Mouse (Mus musculus): ENCODE measurements around the gene Glod4. TPM values are rescaled to one million over a fixed set of nuclear protein-coding genes. Genes with fewer than 3 reads are reported as not detected.

Glod4 gene
- polyA plus RNA-seq (2015; fragmentation: Nextera tagmentation; extraction: Ambion mirVana) = 123 and 138 TPM in 2 replicates

- ATAC-seq = peak; percentile 95
Observed at GRCm38 (mm10) chr11:76242901-76243810, at the start of gene Glod4, which contains the start of gene Mrm3. Gene Glod4 (minus strand): TSS chr11:76243725. Gene Mrm3 (plus strand): TSS chr11:76243715.

DNA sequence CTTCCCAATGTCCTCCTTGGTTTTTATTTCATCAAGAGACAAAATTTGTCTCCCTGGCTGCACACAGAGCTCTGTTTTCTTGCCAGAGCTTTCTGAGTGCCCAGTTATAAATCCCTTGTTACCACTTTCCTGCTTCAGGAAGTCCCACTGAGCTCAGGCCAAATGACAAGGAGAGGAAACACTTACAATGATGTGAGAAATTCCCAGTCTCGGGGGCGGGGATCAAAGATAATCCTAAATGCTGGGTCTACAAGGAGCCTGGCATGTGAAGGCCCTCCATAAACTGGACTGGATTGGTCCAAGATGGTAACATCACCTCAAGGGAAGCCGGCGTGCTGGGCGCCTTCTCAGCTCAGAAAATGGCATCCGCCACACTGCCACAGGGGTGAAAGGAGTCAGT lies 49.3 kb upstream of the Glod4 start:
- Histone ChIP-seq H3K9ac (no peak overlapping the region), H3K27me3 (replicated peaks) (no peaks in the 10 kb centered on the region), H3K4me2 (replicated peaks) (peak overlapping the region; percentile 22; the same call in 1 of the 2 replicates), H3K4me1 (replicated peaks) (peaks cover 40% of the 10 kb centered on the region), H3K36me3 (no peaks in the 10 kb centered on the region), H3K27ac (peak overlapping the region; percentile 37), H3K9me3 (no peaks in the 10 kb centered on the region), H3K4me3 (replicated peaks) (no peak overlapping the region)
- WGBS = 70% methylated on average over 6 of the region's 6 CpGs
- no peak for ATAC-seq

More at GRCm38 (mm10) chr11:76242901-76243810, at the start of gene Glod4, which contains the start of gene Mrm3:
- peak within 1 kb of the TSS; percentile 90 for H3K4me3 ChIP-seq (replicated peaks)
- WGBS = under 1% methylated on average over 61 of the region's 61 CpGs
- H3K27ac ChIP-seq = peak within 1 kb of the TSS; percentile 62; the same call in 1 of the 2 replicates
- no peaks in the 10 kb centered on the region for H3K36me3 ChIP-seq
- peak within 1 kb of the TSS; percentile 81 for H3K9ac ChIP-seq
- H3K4me1 ChIP-seq (replicated peaks) = peaks cover 15% of the 10 kb centered on the region
- H3K27me3 ChIP-seq (replicated peaks) = no peaks in the 10 kb centered on the region
- H3K9me3 ChIP-seq = no peaks in the 10 kb centered on the region
- peak within 1 kb of the TSS; percentile 77 for H3K4me2 ChIP-seq (replicated peaks)

DNA sequence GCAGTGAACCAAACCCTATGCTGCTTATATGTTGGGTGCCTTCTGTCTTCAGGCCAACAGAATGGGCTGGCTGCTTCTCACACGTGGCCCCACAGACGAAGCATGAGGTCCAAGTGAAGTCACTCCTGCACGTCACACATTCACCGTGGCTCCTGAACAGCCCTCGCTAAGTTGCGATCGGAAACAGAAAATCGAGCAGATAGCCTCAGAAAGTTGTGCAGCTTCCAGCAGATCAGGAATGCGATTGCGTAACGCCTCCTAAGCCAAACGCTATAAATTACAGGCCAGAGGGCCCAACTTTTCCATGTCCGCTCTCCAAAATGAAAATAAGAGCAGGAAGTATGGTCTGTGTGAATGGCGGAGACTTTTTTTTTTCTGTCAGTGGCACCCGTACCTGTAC lies 48.9 kb upstream of the Glod4 start:
- Histone ChIP-seq H3K27me3 (replicated peaks) (no peaks in the 10 kb centered on the region), H3K9me3 (no peaks in the 10 kb centered on the region), H3K27ac (peak overlapping the region; percentile 37), H3K4me3 (replicated peaks) (no peak overlapping the region), H3K4me1 (replicated peaks) (peaks cover 40% of the 10 kb centered on the region), H3K9ac (no peak overlapping the region), H3K4me2 (replicated peaks) (peak overlapping the region; percentile 22), H3K36me3 (no peaks in the 10 kb centered on the region)
- ATAC-seq = peak; percentile 30; the same call in 1 of the 2 replicates
- WGBS = 34% methylated on average over 15 of the region's 15 CpGs

DNA sequence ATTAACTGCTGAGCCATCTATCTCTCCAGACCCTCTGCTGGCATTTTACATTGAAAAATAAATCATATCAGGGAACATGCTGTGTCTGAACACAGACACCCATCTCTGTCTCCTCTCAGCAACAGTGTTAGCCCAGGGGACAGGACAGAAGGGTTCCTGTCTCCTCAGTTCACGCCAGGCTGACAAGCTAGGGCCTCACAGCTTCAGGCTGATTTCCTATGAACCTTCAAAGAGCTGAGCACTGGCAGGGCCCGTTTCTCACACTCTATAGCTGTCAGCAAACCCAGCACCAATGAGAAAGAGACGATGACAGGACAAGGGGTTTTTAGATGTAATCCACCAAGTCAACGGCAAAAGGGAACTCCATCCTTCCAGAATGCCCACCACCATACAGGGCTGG lies 48.4 kb upstream of the Glod4 start:
- Histone ChIP-seq H3K27ac (peak overlapping the region; percentile 37), H3K9me3 (no peaks in the 10 kb centered on the region), H3K9ac (no peak overlapping the region), H3K4me2 (replicated peaks) (peak overlapping the region; percentile 22), H3K27me3 (replicated peaks) (no peaks in the 10 kb centered on the region), H3K4me1 (replicated peaks) (peaks cover 42% of the 10 kb centered on the region), H3K36me3 (no peaks in the 10 kb centered on the region), H3K4me3 (replicated peaks) (no peak overlapping the region)
- 0 out of 2 replicates have a peak, but pooled peaks have one; percentile 6 for ATAC-seq
- WGBS = 72% methylated on average over 4 of the region's 4 CpGs

DNA sequence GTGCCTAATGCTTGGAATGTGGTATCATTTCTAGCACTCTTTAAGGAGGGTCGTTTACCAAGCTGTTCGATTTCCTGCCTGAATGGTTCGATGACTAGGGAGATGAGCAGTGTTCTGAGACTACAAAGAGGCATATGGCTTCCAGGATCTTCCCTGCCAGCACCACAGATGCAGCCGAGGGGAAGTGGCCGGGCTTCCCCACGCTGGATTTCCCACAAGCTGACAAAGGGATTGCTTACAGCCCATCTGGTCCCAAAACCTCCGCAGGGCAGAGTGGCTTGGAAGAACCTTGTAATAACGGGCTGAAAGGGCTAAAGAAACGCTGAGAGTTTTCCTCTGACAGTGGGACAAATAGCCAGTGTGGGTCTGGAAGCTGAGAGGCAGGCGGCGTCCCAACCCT lies 46.8 kb upstream of the Glod4 start:
- Histone ChIP-seq H3K4me2 (replicated peaks) (no peak overlapping the region), H3K27ac (peak overlapping the region; percentile 70), H3K4me1 (replicated peaks) (peaks cover 50% of the 10 kb centered on the region), H3K27me3 (replicated peaks) (no peaks in the 10 kb centered on the region), H3K9ac (no peak overlapping the region), H3K4me3 (replicated peaks) (no peak overlapping the region), H3K9me3 (no peaks in the 10 kb centered on the region), H3K36me3 (no peaks in the 10 kb centered on the region)
- 43% methylated on average over 11 of the region's 11 CpGs for WGBS
- ATAC-seq = no peak

- no peaks in the 10 kb centered on the region for H3K9me3 ChIP-seq
- no peaks in the 10 kb centered on the region for H3K36me3 ChIP-seq
- H3K9ac ChIP-seq = no peak overlapping the region
- no peak for ATAC-seq
- WGBS = 81% methylated on average over 6 of the region's 6 CpGs
- peaks cover 43% of the 10 kb centered on the region for H3K4me1 ChIP-seq (replicated peaks)
- H3K4me2 ChIP-seq (replicated peaks) = no peak overlapping the region
- no peaks in the 10 kb centered on the region for H3K27me3 ChIP-seq (replicated peaks)
- H3K27ac ChIP-seq = no peak overlapping the region
- no peak overlapping the region for H3K4me3 ChIP-seq (replicated peaks)
Observed at GRCm38 (mm10) chr11:76288645-76289044, 45.1 kb upstream of the Glod4 start.

GRCm38 (mm10) chr11:76287301-76287700 lies 43.8 kb upstream of the Glod4 start:
- no peaks in the 10 kb centered on the region for H3K36me3 ChIP-seq
- H3K27ac ChIP-seq = no peak overlapping the region
- ATAC-seq = no peak
- no peaks in the 10 kb centered on the region for H3K27me3 ChIP-seq (replicated peaks)
- H3K9me3 ChIP-seq = no peaks in the 10 kb centered on the region
- no peak overlapping the region for H3K4me3 ChIP-seq (replicated peaks)
- H3K4me1 ChIP-seq (replicated peaks) = peaks cover 35% of the 10 kb centered on the region
- no peak overlapping the region for H3K9ac ChIP-seq
- WGBS = 56% methylated on average over 10 of the region's 10 CpGs
- H3K4me2 ChIP-seq (replicated peaks) = no peak overlapping the region

- WGBS = 59% methylated on average over 10 of the region's 10 CpGs
- H3K27me3 ChIP-seq (replicated peaks) = no peaks in the 10 kb centered on the region
- no peak overlapping the region for H3K4me2 ChIP-seq (replicated peaks)
- no peaks in the 10 kb centered on the region for H3K36me3 ChIP-seq
- peaks cover 33% of the 10 kb centered on the region for H3K4me1 ChIP-seq (replicated peaks)
- no peak for ATAC-seq
- H3K27ac ChIP-seq = no peak overlapping the region
- H3K9ac ChIP-seq = no peak overlapping the region
- no peaks in the 10 kb centered on the region for H3K9me3 ChIP-seq
- H3K4me3 ChIP-seq (replicated peaks) = no peak overlapping the region
Observed at GRCm38 (mm10) chr11:76286534-76287126, 43.1 kb upstream of the Glod4 start.

- peak; percentile 54; the same call in 1 of the 2 replicates for ATAC-seq
- H3K4me1 ChIP-seq (replicated peaks) = peaks cover 31% of the 10 kb centered on the region
Observed at GRCm38 (mm10) chr11:76285431-76286075, 42.0 kb upstream of the Glod4 start.

GRCm38 (mm10) chr11:76283841-76284240 lies 40.3 kb upstream of the Glod4 start:
- H3K9me3 ChIP-seq = no peaks in the 10 kb centered on the region
- 91% methylated on average over 6 of the region's 6 CpGs for WGBS
- no peak for ATAC-seq

More at GRCm38 (mm10) chr11:76285431-76286075, 42.0 kb upstream of the Glod4 start:
- Histone ChIP-seq H3K9me3 (no peaks in the 10 kb centered on the region), H3K4me3 (replicated peaks) (no peak overlapping the region), H3K27ac (no peak overlapping the region), H3K36me3 (no peaks in the 10 kb centered on the region), H3K4me2 (replicated peaks) (no peak overlapping the region), H3K27me3 (replicated peaks) (no peaks in the 10 kb centered on the region), H3K9ac (no peak overlapping the region)
- 47% methylated on average over 7 of the region's 7 CpGs for WGBS

GRCm38 (mm10) chr11:76279971-76280370 lies 36.4 kb upstream of the Glod4 start:
- WGBS = 36% methylated on average over 2 of the region's 2 CpGs
- Histone ChIP-seq H3K4me2 (replicated peaks) (no peak overlapping the region), H3K36me3 (no peaks in the 10 kb centered on the region), H3K27me3 (replicated peaks) (no peaks in the 10 kb centered on the region), H3K9me3 (no peaks in the 10 kb centered on the region), H3K9ac (no peak overlapping the region), H3K4me1 (replicated peaks) (no peaks in the 10 kb centered on the region), H3K27ac (no peak overlapping the region), H3K4me3 (replicated peaks) (no peak overlapping the region)
- ATAC-seq = no peak

More at GRCm38 (mm10) chr11:76283841-76284240, 40.3 kb upstream of the Glod4 start:
- no peak overlapping the region for H3K4me3 ChIP-seq (replicated peaks)
- H3K27me3 ChIP-seq (replicated peaks) = no peaks in the 10 kb centered on the region
- peaks cover 18% of the 10 kb centered on the region for H3K4me1 ChIP-seq (replicated peaks)
- no peaks in the 10 kb centered on the region for H3K36me3 ChIP-seq
- no peak overlapping the region for H3K27ac ChIP-seq
- H3K4me2 ChIP-seq (replicated peaks) = no peak overlapping the region
- H3K9ac ChIP-seq = no peak overlapping the region
